Mouse (Mus musculus) yolk sac, embryonic 10.5 days (tissue): ENCODE results near the gene Plekhd1.

Experiments used
- DNase-seq: peaks from one replicate; pipeline ENCODE4 v3.0.0-alpha.2; 2017; ENCODE audit warnings: low spot score

Plekhd1 gene

GRCm38 (mm10) chr12:80692269-80692972, at the start of gene Plekhd1:
Gene Plekhd1 (plus strand): TSS chr12:80692591.
- peak; percentile 87 for DNase-seq

GRCm38 (mm10) chr12:80642725-80643692, 49.4 kb upstream of the Plekhd1 start:
- DNase-seq: peak; percentile 45

- peak; percentile 95 for DNase-seq
These were observed 48.5 kb upstream of the Plekhd1 start, which contains the start of the genes Slc39a9 and Erh for GRCm38 (mm10) chr12:80643693-80644505. Gene Slc39a9 (plus strand): TSS chr12:80643883. Gene Erh (minus strand): TSS chr12:80644341.

GRCm38 (mm10) chr12:80644506-80644868, 47.9 kb upstream of the Plekhd1 start:
- DNase-seq: no peak

GRCm38 (mm10) chr12:80646377-80646776, 46.0 kb upstream of the Plekhd1 start:
- DNase-seq: no peak

- no peak for DNase-seq
These were observed 38.3 kb upstream of the Plekhd1 start for GRCm38 (mm10) chr12:80653951-80654658.

- no peak for DNase-seq
These were observed 37.7 kb upstream of the Plekhd1 start for GRCm38 (mm10) chr12:80654659-80655025.

- DNase-seq: no peak
These were observed 33.7 kb upstream of the Plekhd1 start for GRCm38 (mm10) chr12:80658661-80659060.

- DNase-seq: no peak
These were observed 30.1 kb upstream of the Plekhd1 start for GRCm38 (mm10) chr12:80662322-80662721.

- peak; percentile 9 for DNase-seq
These were observed 28.5 kb upstream of the Plekhd1 start for GRCm38 (mm10) chr12:80663935-80664334.

- no peak for DNase-seq
These were observed 24.0 kb upstream of the Plekhd1 start for GRCm38 (mm10) chr12:80668391-80668790.

GRCm38 (mm10) chr12:80673170-80673569, 19.2 kb upstream of the Plekhd1 start:
- DNase-seq: peak; percentile 26

- no peak for DNase-seq
These were observed 11.1 kb upstream of the Plekhd1 start for GRCm38 (mm10) chr12:80681340-80681739.

- DNase-seq: no peak
These were observed 8.8 kb upstream of the Plekhd1 start for GRCm38 (mm10) chr12:80683554-80683953.

- no peak for DNase-seq
These were observed 8.1 kb upstream of the Plekhd1 start for GRCm38 (mm10) chr12:80684316-80684715.

GRCm38 (mm10) chr12:80687788-80688211, 4.6 kb upstream of the Plekhd1 start:
- DNase-seq: no peak

- no peak for DNase-seq
These were observed 2.7 kb upstream of the Plekhd1 start for GRCm38 (mm10) chr12:80689696-80690095.

GRCm38 (mm10) chr12:80691671-80692091, 710 bp upstream of the Plekhd1 start:
- DNase-seq: peak; percentile 83

GRCm38 (mm10) chr12:80693700-80694099, 1.3 kb downstream of the Plekhd1 start:
- peak; percentile 64 for DNase-seq

- no peak for DNase-seq
These were observed 2.6 kb downstream of the Plekhd1 start for GRCm38 (mm10) chr12:80695004-80695403.

- no peak for DNase-seq
These were observed 6.2 kb downstream of the Plekhd1 start for GRCm38 (mm10) chr12:80698526-80699143.
